Mouse (Mus musculus) megakaryocyte, adult 5-6 weeks (primary cell): Measurements from ENCODE around the gene Gorasp2. TPM values are rescaled to one million over a fixed set of nuclear protein-coding genes. Genes with fewer than 3 reads are reported as not detected.

ENCODE experiments used
- ATAC-seq: 2 replicates; pipeline ENCODE4 v1.8.0; 2016; ENCODE audit warnings: mild to moderate bottlenecking, inconsistent platforms; ENCODE audit not compliant: poor library complexity, severe bottlenecking
- total RNA-seq, 2 experiments: library from RNA; stranded (forward) in 1 of 2; stranded (reverse) in 1 of 2; fragments of 153-499, 151-499 nt in 1 of 2; fragments of 221-1000, 200-1000 nt in 1 of 2; gene quantifications; 2 replicates each; pipeline versions ENCODE4 v1.2.3 to v1.2.4; 2015 to 2017

Gorasp2 gene
- total RNA-seq, 2 experiments from 2014 or later: 46.2 to 130 TPM

DNA sequence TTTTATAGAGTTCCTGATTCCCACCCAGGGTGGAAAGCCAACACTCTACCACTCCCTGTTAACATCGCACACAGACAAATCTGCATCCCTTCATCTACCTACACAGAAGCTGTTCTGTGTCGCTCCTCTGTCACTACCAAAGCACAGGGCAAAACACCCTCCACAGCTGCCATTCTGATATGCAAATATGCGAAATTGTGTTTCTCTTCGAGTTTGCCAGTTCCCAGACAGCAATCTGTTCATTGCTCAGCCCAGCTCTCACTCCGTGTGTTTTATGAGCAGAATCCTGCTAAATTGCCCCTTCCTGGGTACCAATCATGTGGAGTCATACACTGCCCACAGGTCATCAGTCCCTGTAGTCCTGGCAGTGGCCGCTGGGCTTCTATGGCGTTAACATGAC is 4.3 kb upstream of the Gorasp2 start:
- no peak for ATAC-seq

GRCm38 (mm10) chr2:70661715-70662495 is 529 bp downstream of the Gorasp2 start, which contains the start of gene Gm26558:
Gene Gm26558 (minus strand): TSS chr2:70662108.
- ATAC-seq: peak; percentile 29

- no peak for ATAC-seq
These were observed 2.4 kb downstream of the Gorasp2 start for GRCm38 (mm10) chr2:70663764-70664163.

DNA sequence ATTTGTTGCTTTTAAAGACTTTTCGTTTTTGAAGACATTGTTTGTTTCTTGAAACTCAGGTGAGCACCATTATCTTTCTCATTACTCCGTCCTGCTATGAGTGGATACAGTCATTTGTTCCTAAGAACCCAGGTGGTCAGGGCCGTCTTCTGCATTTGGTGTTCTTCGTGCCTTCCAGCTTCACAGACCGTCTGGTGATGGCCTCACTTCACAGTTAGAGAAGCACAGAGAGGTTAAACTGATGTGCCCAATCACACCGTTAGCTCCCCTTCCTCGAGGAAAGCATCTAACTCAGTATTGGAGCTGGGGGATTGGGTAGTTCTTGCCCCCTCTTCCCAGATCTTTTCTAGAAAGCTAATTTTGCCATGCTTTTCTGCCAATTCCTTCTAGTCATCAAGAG is 5.6 kb downstream of the Gorasp2 start:
- ATAC-seq: no peak

- ATAC-seq: peak; percentile 51
These were observed 7.9 kb downstream of the Gorasp2 start for GRCm38 (mm10) chr2:70669241-70669640.

GRCm38 (mm10) chr2:70669896-70670295 is 8.5 kb downstream of the Gorasp2 start:
- no peak for ATAC-seq

- no peak for ATAC-seq
These were observed 11.1 kb downstream of the Gorasp2 start for GRCm38 (mm10) chr2:70672476-70672875.

GRCm38 (mm10) chr2:70673445-70674126 is 12.2 kb downstream of the Gorasp2 start:
- no peak for ATAC-seq

DNA sequence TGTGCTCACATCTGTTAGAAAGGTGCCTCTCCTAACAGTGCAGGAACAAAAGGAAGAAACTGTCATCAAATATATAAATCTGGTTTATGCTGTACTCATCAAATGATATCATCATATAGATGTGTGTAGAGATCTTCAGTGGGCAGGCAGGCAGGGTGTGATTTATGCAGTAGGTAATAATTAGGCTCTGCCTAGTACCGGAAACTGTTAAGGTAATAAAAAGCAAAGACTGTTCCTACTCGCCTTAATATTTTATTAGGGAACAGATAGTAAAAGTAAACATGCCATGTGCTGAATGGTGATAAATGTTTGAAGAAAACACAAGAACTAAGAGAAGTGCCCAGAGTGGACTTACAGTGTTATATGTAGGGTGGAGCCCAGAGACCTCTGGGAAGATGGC is 20.9 kb downstream of the Gorasp2 start:
- no peak for ATAC-seq

GRCm38 (mm10) chr2:70688454-70689078 is 27.2 kb downstream of the Gorasp2 start:
- ATAC-seq: no peak

DNA sequence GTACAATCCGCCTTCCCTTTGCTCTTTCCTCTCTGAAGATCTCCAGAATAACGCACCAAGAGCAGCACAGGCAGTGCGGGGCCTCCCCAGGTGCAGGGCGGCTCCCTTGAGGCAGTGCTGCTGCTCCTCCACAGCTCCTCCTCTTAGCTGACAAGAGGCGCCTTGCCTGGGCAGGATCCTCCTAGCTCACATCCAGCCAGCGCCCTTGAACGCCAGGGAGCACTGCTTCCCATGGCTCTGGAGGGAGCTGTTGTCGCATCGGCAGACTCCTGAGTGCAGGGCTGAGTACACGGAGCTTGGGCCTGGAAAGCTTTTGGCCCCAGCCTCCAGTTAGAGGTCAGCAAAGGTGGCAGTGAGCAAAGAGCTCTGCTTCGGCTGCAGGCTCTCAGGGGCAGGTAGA is 28.8 kb downstream of the Gorasp2 start:
- ATAC-seq: no peak

DNA sequence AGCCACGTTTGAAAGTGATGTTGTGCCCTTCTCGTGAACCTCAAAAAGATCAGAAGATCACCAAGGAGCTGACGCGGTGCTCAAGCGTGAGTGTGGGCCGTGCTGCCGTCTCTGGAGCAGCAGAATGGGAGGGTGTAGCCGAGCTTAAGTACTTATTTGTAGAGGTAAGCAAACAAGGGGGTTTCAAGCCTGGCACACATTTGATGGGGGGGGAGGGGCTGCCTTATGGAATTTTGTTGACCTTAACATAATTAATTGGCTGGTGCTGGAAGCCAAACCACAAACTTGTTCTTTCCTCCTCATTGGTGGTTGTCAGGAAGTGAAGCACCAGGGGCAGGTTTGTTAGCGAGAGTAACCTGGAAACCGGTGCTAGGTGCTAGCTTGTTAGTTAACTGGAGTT is 34.3 kb downstream of the Gorasp2 start:
- ATAC-seq: no peak

- ATAC-seq: no peak
These were observed 39.5 kb downstream of the Gorasp2 start for GRCm38 (mm10) chr2:70700851-70701250.

DNA sequence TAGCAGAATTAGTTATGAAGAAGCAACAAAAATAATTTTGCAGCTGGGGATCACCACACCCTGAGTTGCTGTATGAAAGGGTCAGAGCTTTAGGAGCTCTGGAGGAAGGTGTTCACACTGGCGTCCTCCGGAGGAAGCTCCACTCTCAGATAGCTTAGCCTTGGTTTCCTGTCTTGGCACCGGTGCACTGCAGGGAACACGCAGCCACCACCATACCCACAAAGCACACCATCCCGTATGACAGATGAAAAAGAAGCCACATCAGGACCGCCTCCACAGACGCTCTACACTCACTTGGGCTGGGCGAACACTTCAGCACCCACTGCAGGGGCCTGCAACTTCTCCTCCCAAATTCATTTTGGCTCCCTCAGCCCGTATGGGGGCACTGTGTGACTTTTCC is 40.2 kb downstream of the Gorasp2 start:
- no peak for ATAC-seq

DNA sequence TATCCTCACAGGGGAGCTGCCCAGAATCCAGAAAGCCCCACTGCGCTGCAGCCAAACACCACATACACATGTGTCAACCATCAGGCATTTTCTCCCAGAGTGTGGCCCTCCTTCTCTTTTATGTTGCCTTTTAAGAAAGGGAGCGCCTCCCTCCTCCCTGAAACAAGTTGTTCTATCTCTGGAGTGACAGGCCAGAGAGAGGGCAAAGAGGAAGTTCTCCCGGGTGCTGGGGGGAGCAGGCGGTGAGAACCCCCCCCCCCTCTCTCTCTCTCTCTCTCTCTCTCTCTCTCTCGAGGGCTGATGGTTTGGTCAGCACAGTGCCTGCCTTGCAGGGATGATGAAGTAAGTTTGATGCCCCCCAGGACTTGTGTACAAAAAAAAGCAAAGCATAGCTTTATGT is 41.0 kb downstream of the Gorasp2 start:
- ATAC-seq: 0 out of 2 replicates have a peak, but pooled peaks have one; percentile 23

- no peak for ATAC-seq
These were observed 47.8 kb downstream of the Gorasp2 start for GRCm38 (mm10) chr2:70708986-70709730.

- ATAC-seq: no peak
These were observed 48.9 kb downstream of the Gorasp2 start for GRCm38 (mm10) chr2:70710236-70710635.

- no peak for ATAC-seq
These were observed 49.5 kb downstream of the Gorasp2 start for GRCm38 (mm10) chr2:70710878-70711277.

GRCm38 (mm10) chr2:70723610-70724243 is 62.4 kb downstream of the Gorasp2 start:
- ATAC-seq: no peak

GRCm38 (mm10) chr2:70727089-70727488 is 65.7 kb downstream of the Gorasp2 start:
- ATAC-seq: no peak

DNA sequence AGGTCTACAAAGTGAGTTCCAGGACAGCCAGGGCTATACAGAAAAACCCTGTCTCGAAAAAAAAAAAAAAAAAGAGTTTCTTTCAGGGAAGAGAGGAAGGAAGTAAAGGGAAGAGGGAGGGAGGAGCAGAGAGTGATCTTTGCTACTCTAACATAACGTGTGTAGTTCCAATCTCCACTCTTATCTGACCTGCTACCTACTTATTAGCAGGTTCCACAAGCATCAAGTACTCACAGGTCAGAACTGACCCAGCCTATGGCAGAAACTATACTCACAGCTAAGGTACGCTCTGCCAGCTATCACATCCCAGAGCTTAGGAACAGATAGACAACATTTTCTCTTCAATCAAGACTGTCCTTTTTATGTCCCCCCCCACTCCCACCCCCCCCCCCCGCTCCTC is 74.2 kb downstream of the Gorasp2 start:
- ATAC-seq: no peak
